Mouse (Mus musculus) lung, embryonic 16.5 days (tissue): ENCODE data around the gene Hes1. TPM values are rescaled to one million over a fixed set of nuclear protein-coding genes. Genes with fewer than 3 reads are reported as not detected.

ENCODE experiments used
- ATAC-seq: fragments of 200-750 bp; cut with Nextera tagmentation; 2 replicates; pipeline ENCODE4 v1.8.0; 2017; ENCODE audit warnings: low read depth, mild to moderate bottlenecking, moderate library complexity
- H3K27ac ChIP-seq: fragments of 300-500 bp; sonication (generic); 2 replicates; pipeline ENCODE4 v1.5.1; 2014; ENCODE audit warnings: mild to moderate bottlenecking, control low read depth, low read length
- H3K27me3 ChIP-seq: fragments of 300-500 bp; sonication (generic); 2 replicates; pipeline ENCODE4 v1.6.1; 2014; ENCODE audit warnings: low read depth, low read length, mixed read lengths; ENCODE audit not compliant: control insufficient read depth, insufficient read depth
- H3K36me3 ChIP-seq: fragments of 300-500 bp; sonication (generic); 2 replicates; pipeline ENCODE4 v1.6.1; 2014; ENCODE audit warnings: low read length; ENCODE audit not compliant: control insufficient read depth, insufficient read depth
- H3K4me1 ChIP-seq: fragments of 300-500 bp; sonication (generic); replicated peaks from 2 replicates; pipeline ENCODE4 v1.6.1; 2014; ENCODE audit warnings: low read length, mixed read lengths; ENCODE audit not compliant: control insufficient read depth, insufficient read depth
- H3K4me2 ChIP-seq: fragments of 300-500 bp; sonication (generic); 2 replicates; pipeline ENCODE4 v1.6.1; 2014; ENCODE audit warnings: low read depth, low read length, control low read depth
- H3K4me3 ChIP-seq: fragments of 300-500 bp; sonication (generic); 2 replicates; pipeline ENCODE4 v1.5.1; 2014; ENCODE audit warnings: mild to moderate bottlenecking, low read length, control low read depth
- H3K9ac ChIP-seq: fragments of 300-500 bp; sonication (generic); 2 replicates; pipeline ENCODE4 v1.6.1; 2014; ENCODE audit warnings: low read length, control low read depth
- H3K9me3 ChIP-seq: fragments of 300-500 bp; sonication (generic); 2 replicates; pipeline ENCODE4 v1.6.1; 2016; ENCODE audit warnings: low read length; ENCODE audit not compliant: control insufficient read depth
- WGBS: fragments of 180-500 bp; shearing (Covaris S2); extraction: QIAGEN DNeasy Blood & Tissue Kit; methylation state at CpG from one replicate; pipeline ENCODE4 v1.1.7; 2014; 5-methylcytosine and 5-hydroxymethylcytosine counted together
- polyA plus RNA-seq: library from polyadenylated mRNA; unstranded; fragments of >200 nt; fragmentation: Nextera tagmentation; extraction: Ambion mirVana; gene quantifications from 2 replicates; pipeline ENCODE4 v1.2.1, GENCODE M21; 2015

Gene Hes1
- polyA plus RNA-seq, 1 experiment from 2014 or later: 40.7 TPM

DNA sequence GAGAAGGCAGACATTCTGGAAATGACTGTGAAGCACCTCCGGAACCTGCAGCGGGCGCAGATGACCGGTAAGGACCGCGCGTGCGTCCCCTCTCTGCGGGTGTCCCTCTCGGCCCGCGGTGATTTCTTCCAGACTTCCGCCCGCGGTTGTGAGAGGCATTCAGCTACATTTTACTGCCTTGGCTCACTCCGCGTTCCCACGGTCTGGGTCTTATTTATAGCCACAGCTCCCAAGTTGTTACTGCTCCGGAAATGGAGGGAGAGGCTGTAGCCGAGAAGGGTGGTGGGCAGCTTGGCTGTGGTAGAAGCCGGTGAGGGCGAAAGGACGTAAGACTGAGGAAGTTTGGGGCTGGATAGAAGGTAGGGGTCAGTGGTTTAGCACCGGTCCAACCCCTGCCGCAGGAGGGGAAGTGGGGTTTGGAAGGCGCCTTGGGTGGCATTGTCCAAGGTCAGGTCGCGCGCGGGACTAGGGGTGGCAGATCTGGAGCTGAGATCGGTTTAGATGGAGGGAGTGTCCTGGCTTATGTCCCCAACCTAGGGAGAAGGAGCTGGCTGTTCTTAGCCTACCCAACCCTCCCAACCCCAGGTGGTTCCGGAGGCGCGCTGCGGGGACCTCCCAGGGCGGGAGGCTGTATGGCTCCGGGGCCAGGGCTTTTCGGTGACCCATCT is 2.1 kb downstream of the Hes1 start:
- H3K27me3 ChIP-seq: no peaks in the 10 kb centered on the region
- H3K36me3 ChIP-seq: no peaks in the 10 kb centered on the region; the same call in 1 of the 2 replicates
- H3K4me2 ChIP-seq: peak overlapping the region; percentile 95
- ATAC-seq: no peak
- under 1% methylated on average over 38 of the region's 38 CpGs for WGBS
- H3K9ac ChIP-seq: peak overlapping the region; percentile 93
- peak overlapping the region; percentile 90 for H3K4me3 ChIP-seq
- H3K4me1 ChIP-seq: peaks cover 51% of the 10 kb centered on the region
- no peaks in the 10 kb centered on the region for H3K9me3 ChIP-seq
- peak overlapping the region; percentile 98 for H3K27ac ChIP-seq

DNA sequence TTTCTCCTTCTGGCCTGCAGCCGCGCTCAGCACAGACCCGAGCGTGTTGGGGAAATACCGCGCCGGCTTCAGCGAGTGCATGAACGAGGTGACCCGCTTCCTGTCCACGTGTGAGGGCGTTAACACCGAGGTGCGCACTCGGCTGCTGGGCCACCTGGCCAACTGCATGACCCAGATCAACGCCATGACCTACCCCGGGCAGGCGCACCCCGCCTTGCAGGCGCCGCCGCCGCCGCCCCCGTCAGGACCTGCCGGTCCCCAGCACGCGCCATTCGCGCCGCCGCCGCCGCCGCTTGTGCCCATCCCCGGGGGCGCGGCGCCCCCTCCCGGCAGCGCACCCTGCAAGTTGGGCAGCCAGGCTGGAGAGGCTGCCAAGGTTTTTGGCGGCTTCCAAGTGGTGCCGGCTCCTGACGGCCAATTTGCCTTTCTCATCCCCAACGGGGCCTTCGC is 2.7 kb downstream of the Hes1 start:
- peaks cover 45% of the 10 kb centered on the region for H3K4me1 ChIP-seq
- H3K27me3 ChIP-seq: no peaks in the 10 kb centered on the region
- under 1% methylated on average over 45 of the region's 46 CpGs for WGBS
- no peaks in the 10 kb centered on the region; the same call in 1 of the 2 replicates for H3K36me3 ChIP-seq
- H3K9ac ChIP-seq: peak overlapping the region; percentile 93
- no peak for ATAC-seq
- H3K4me3 ChIP-seq: peak overlapping the region; percentile 90
- H3K27ac ChIP-seq: peak overlapping the region; percentile 98
- no peaks in the 10 kb centered on the region for H3K9me3 ChIP-seq
- peak overlapping the region; percentile 95 for H3K4me2 ChIP-seq

DNA sequence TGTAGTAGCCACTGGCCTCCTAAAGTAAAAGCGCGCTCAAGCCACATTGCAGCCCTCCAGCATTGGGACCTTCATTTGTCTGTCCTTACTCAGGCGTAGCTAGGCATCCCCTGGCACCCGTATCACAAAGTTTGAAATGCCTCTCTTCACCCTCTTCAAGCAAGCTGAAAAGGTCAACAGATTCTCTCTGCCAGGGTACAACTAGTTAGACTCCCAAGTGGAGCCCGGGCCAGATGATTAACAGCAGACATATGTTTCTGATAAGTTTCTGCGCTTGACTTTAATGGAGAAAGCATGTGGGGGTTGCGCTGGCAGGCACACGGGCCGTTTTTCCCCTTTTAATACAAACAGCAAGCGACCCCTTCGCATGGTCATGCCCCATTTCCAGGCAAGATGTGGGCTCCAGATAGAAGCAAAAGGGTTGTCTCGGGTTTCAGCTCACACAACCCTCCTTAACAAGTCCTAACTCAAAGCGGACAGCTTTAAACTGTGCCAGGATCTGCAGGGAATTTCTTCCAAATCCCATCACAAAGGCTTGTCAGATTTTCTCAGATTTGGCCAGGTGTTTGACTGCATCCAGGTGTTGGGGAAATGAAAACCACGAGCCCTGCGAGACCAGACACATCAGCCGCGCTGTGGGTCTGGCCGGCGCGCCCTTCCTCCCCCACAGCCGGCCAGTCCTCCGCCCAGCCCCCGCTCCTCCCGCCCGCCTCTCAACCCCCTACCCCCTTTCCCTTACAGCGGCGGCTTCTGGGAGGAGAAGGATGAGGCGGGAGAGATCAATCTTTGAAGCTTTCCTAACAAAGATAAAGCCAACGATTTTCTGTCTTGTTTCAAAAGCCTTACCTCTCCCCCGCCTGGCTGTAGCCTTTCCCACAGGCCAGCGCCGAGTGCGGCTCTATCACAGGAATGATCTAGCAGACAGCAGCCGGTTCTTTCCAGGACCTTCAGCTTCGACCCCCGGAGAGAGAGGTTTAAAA is 4.1 kb downstream of the Hes1 start:
- no peaks in the 10 kb centered on the region for H3K27me3 ChIP-seq
- H3K4me1 ChIP-seq: peaks cover 32% of the 10 kb centered on the region
- H3K9me3 ChIP-seq: no peaks in the 10 kb centered on the region
- peak overlapping the region; percentile 42 for H3K4me3 ChIP-seq
- H3K4me2 ChIP-seq: peak overlapping the region; percentile 67
- no peak for ATAC-seq
- peak overlapping the region; percentile 68 for H3K9ac ChIP-seq
- WGBS: 3% methylated on average over 30 of the region's 36 CpGs
- peak overlapping the region; percentile 88 for H3K27ac ChIP-seq
- no peaks in the 10 kb centered on the region; the same call in 1 of the 2 replicates for H3K36me3 ChIP-seq

DNA sequence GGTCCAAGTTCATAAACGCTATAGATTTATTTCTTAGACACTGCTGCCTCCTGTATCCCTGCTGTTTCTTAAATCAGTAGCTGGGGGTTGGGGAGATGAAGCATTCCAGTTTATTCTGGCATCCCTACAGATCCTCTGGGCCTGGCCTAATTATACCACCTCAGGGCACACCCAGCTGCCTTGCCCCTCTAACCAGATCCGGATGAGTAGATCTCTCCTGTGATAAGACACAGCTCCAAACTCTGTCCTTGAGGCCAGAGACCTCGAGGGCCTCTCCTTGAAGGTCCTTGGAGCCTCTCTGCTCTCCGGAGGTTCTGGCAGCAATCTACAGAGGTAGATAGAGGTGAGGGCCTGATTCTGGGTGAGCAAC is 5.4 kb downstream of the Hes1 start:
- H3K4me2 ChIP-seq: peak overlapping the region; percentile 93
- peak overlapping the region; percentile 84 for H3K9ac ChIP-seq
- H3K27me3 ChIP-seq: no peaks in the 10 kb centered on the region
- 3% methylated on average over 4 of the region's 4 CpGs for WGBS
- ATAC-seq: peak; percentile 2; the same call in 1 of the 2 replicates
- H3K36me3 ChIP-seq: no peaks in the 10 kb centered on the region; the same call in 1 of the 2 replicates
- H3K4me1 ChIP-seq: peaks cover 29% of the 10 kb centered on the region
- H3K9me3 ChIP-seq: no peaks in the 10 kb centered on the region
- H3K27ac ChIP-seq: peak overlapping the region; percentile 100
- peak overlapping the region; percentile 54 for H3K4me3 ChIP-seq

DNA sequence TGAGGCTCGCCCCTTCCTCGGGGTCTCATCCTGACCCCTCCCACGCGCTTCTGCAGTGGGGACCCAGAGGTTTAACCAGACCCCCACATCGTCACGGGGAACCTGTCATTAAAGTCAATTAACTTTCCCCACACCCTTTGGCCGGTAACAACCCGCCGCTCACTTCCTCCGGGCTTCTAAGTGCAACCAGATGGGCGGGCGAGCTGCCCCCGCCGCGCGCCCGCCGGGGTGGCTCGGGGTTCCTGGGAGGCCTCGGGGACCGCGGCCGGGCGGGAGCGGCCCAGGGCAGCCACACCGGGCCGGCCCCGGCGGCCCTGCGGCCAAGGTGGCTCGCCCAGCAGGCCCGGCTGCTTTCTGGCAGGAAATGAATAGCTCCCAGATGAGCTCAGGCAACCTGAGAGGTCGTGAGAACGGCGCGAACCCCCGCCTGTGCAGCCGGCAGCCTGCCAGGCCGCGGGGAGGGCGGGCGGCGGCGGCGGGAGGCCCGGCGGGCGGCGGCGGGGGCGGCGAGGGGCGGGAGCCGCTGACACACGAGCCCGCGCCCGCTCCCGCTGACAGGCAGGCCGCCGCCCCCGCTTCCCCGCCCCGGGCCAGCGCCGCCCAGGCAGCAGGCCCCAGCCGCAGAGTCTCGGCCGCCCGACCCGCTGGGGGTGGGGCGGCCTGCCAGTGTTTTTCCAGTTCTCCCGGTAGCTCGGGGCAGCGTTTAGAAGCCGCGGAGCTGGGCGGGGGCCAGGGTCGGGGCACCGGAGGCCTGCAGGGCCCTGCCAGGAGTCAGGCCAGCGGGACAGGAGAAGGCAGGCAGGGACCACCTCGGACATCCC is 6.0 kb downstream of the Hes1 start:
- no peaks in the 10 kb centered on the region for H3K27me3 ChIP-seq
- H3K4me1 ChIP-seq: peaks cover 28% of the 10 kb centered on the region
- peak overlapping the region; percentile 100 for H3K27ac ChIP-seq
- H3K9me3 ChIP-seq: no peaks in the 10 kb centered on the region
- under 1% methylated on average over 43 of the region's 82 CpGs for WGBS
- peak; percentile 85 for ATAC-seq
- H3K9ac ChIP-seq: peak overlapping the region; percentile 84
- H3K36me3 ChIP-seq: no peaks in the 10 kb centered on the region; the same call in 1 of the 2 replicates
- peak overlapping the region; percentile 54 for H3K4me3 ChIP-seq
- peak overlapping the region; percentile 93 for H3K4me2 ChIP-seq

DNA sequence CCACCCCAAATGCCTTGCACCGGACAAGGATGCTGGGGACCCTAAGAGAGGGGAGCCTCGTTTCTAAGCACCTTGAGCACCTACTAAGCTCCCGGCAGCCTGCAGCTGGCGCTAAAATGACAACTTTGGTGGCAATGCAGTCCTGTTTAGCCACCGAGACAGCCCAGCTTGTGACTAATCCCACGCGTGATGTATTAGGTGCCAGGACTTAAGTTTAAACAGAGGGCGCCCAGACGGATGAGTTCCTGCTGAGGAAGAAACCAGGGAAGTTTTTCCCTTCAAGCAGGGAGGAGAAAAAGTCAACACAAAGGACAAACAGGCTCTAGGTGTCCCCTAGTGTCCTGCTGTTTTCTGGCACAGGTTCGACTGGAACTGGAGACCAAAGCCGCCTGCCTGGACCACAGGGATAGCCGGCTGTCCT is 6.6 kb downstream of the Hes1 start:
- Histone ChIP-seq H3K4me2 (peak overlapping the region; percentile 93), H3K4me1 (peaks cover 28% of the 10 kb centered on the region), H3K36me3 (no peaks in the 10 kb centered on the region; the same call in 1 of the 2 replicates), H3K9me3 (no peaks in the 10 kb centered on the region), H3K27me3 (no peaks in the 10 kb centered on the region), H3K27ac (peak overlapping the region; percentile 100), H3K4me3 (peak overlapping the region; percentile 54), H3K9ac (peak overlapping the region; percentile 84)
- ATAC-seq: peak; percentile 29
- 2% methylated on average over 12 of the region's 12 CpGs for WGBS

DNA sequence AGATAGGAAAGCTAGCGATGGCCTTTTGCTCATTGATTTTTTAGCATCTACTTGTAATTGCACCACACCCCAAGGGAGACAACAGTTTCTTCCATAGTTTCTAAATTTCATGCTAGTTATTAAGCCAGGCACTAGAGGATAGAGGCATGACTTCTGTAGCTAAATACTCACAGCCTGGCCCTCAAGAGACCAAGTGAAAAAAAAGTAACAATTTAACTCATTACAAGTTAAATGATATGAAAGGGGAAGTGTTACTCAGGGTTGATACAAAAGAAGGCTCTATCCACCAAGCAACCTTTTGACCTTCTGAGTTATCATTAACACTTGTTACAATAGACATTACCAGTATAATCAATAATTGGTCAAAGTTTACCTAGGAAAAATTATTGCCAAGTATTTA is 9.1 kb downstream of the Hes1 start:
- no peak overlapping the region for H3K4me3 ChIP-seq
- no peaks in the 10 kb centered on the region for H3K36me3 ChIP-seq
- H3K9me3 ChIP-seq: no peaks in the 10 kb centered on the region
- H3K27ac ChIP-seq: no peak overlapping the region
- ATAC-seq: no peak
- 91% methylated on average over 1 of the region's 1 CpGs for WGBS
- H3K27me3 ChIP-seq: no peaks in the 10 kb centered on the region
- H3K4me2 ChIP-seq: no peak overlapping the region
- no peak overlapping the region for H3K9ac ChIP-seq
- peaks cover 22% of the 10 kb centered on the region for H3K4me1 ChIP-seq

DNA sequence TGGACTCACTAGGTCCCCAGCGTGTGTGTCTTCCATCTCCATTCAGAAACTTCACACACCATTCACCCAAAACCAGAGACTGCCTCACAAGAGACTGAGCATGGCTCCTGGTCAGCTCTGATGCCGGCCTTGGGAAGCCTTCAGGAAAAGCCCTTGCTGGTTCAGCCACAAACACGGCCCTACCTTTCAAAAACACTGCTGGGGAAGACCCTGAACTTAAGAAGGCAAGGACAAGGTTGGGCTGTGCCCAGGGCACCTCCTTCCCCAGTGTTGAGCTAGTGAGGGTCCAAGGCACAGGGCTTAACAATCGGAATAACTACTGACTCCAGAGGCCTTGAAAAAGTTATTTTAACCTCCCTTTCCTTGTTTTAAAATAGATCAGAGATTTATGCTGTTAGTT is 17.3 kb downstream of the Hes1 start:
- no peak overlapping the region; the same call in 1 of the 2 replicates for H3K9ac ChIP-seq
- 60% methylated on average over 4 of the region's 4 CpGs for whole genome bisulfite sequencing
- H3K36me3 ChIP-seq: no peaks in the 10 kb centered on the region
- H3K27ac ChIP-seq: no peak overlapping the region
- H3K4me3 ChIP-seq: no peak overlapping the region
- no peak overlapping the region for H3K4me2 ChIP-seq
- H3K4me1 ChIP-seq: peaks cover 13% of the 10 kb centered on the region
- no peaks in the 10 kb centered on the region for H3K9me3 ChIP-seq
- ATAC-seq: no peak
- H3K27me3 ChIP-seq: no peaks in the 10 kb centered on the region
